Mouse (Mus musculus): ENCODE results near the gene Dlg2.

- TF ChIP-seq POLR2A (IDR thresholded peaks at IDR 0.05; ENCODE audit: insufficient read depth, low read depth, low read length) (no peak), CTCF (IDR thresholded peaks at IDR 0.05) (no peak), EP300 (IDR thresholded peaks at IDR 0.05; ENCODE audit: insufficient read depth, low read depth, low read length) (no peak)
These were observed 1197.9 kb downstream of the Dlg2 start for GRCm38 (mm10) chr7:91674401-91674800.
